Mouse (Mus musculus) forebrain, embryonic 15.5 days (tissue): ENCODE data around the gene Uhmk1. TPM values are rescaled to one million over a fixed set of nuclear protein-coding genes. Genes with fewer than 3 reads are reported as not detected.

Experiments
- ATAC-seq: fragments of 200-750 bp; cut with Nextera tagmentation; replicated peaks from 2 replicates; pipeline ENCODE4 v1.8.0; 2017; ENCODE audit warnings: mild to moderate bottlenecking, moderate TSS enrichment, moderate library complexity
- H3K27ac ChIP-seq: fragments of 300-500 bp; sonication (generic); replicated peaks from 2 replicates; pipeline ENCODE4 v1.5.1; 2015; ENCODE audit warnings: mild to moderate bottlenecking, inconsistent platforms
- H3K27me3 ChIP-seq: fragments of 300-500 bp; sonication (generic); 2 replicates; pipeline ENCODE4 v1.6.1; 2015; ENCODE audit warnings: inconsistent platforms
- H3K36me3 ChIP-seq: fragments of 300-500 bp; sonication (generic); 2 replicates; pipeline ENCODE4 v1.6.1; 2015; ENCODE audit warnings: mild to moderate bottlenecking, inconsistent platforms
- H3K4me1 ChIP-seq: fragments of 300-500 bp; sonication (generic); 2 replicates; pipeline ENCODE4 v1.6.1; 2015; ENCODE audit warnings: inconsistent platforms
- H3K4me2 ChIP-seq: fragments of 300-500 bp; sonication (generic); replicated peaks from 2 replicates; pipeline ENCODE4 v1.6.1; 2015; ENCODE audit warnings: mild to moderate bottlenecking, inconsistent platforms
- H3K4me3 ChIP-seq: fragments of 300-500 bp; sonication (generic); 2 replicates; pipeline ENCODE4 v1.5.1; 2015; ENCODE audit warnings: mild to moderate bottlenecking, inconsistent platforms
- H3K9ac ChIP-seq: fragments of 300-500 bp; sonication (generic); replicated peaks from 2 replicates; pipeline ENCODE4 v1.6.1; 2015; ENCODE audit warnings: mild to moderate bottlenecking, inconsistent platforms
- H3K9me3 ChIP-seq: fragments of 300-500 bp; sonication (generic); 2 replicates; pipeline ENCODE4 v1.6.1; 2016; ENCODE audit warnings: inconsistent platforms
- WGBS: fragments of 180-500 bp; shearing (Covaris S2); methylation state at CpG from one replicate; pipeline ENCODE4 v1.1.7; 2015; ENCODE audit warnings: mixed read lengths; 5-methylcytosine and 5-hydroxymethylcytosine counted together
- polyA plus RNA-seq: library from polyadenylated mRNA; unstranded; fragments of >200 nt; fragmentation: Nextera tagmentation; extraction: Ambion mirVana; gene quantifications from 2 replicates; pipeline ENCODE4 v1.2.1, GENCODE M21; 2015

Gene Uhmk1
- polyA plus RNA-seq, 1 experiment from 2014 or later, result 7.5 TPM

GRCm38 (mm10) chr1:170150870-170151269, 64.3 kb downstream of the Uhmk1 start:
- no peaks in the 10 kb centered on the region for H3K27me3 ChIP-seq
- H3K9me3 ChIP-seq, result no peaks in the 10 kb centered on the region
- H3K4me2 ChIP-seq, result no peak overlapping the region
- no peak overlapping the region for H3K27ac ChIP-seq
- ATAC-seq, result no peak
- no peak overlapping the region for H3K4me3 ChIP-seq
- WGBS, result 38% methylated on average over 6 of the region's 6 CpGs
- 0 out of 2 replicates have a peak, but pooled peaks cover 11% of the 10 kb centered on the region for H3K4me1 ChIP-seq
- peaks cover 7% of the 10 kb centered on the region for H3K36me3 ChIP-seq
- H3K9ac ChIP-seq, result no peak overlapping the region

- Histone ChIP-seq H3K4me1 (0 out of 2 replicates have a peak, but pooled peaks cover 5% of the 10 kb centered on the region), H3K4me3 (no peak overlapping the region), H3K9ac (no peak overlapping the region), H3K9me3 (no peaks in the 10 kb centered on the region), H3K27me3 (no peaks in the 10 kb centered on the region), H3K27ac (no peak overlapping the region), H3K36me3 (peaks cover 7% of the 10 kb centered on the region), H3K4me2 (no peak overlapping the region)
- ATAC-seq, result no peak
- 89% methylated on average over 4 of the region's 4 CpGs for WGBS
Observed at GRCm38 (mm10) chr1:170149756-170150155, 65.4 kb downstream of the Uhmk1 start.

DNA sequence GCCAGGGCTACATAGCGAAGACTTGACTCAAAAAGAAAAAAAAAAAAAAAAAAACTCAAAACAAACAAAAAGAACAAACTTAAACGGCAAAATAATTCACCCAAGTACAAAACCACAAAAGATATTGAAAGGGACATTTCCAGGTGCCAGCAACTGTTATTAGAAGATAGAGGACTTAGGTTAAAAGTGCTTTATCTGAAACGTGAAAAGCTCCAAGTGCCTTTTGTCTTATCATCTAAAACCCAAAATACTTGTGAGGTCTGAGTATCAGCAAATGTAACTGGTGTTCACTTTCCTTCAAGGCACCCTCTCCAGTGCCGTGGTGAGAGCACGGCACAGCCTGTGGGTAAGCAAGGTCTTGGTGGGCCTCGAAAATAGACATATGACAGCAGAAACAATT, 66.7 kb downstream of the Uhmk1 start:
- no peaks in the 10 kb centered on the region for H3K9me3 ChIP-seq
- WGBS, result 87% methylated on average over 6 of the region's 6 CpGs
- H3K9ac ChIP-seq, result no peak overlapping the region
- H3K36me3 ChIP-seq, result peaks cover 7% of the 10 kb centered on the region
- H3K4me3 ChIP-seq, result no peak overlapping the region
- no peak overlapping the region for H3K27ac ChIP-seq
- 0 out of 2 replicates have a peak, but pooled peaks cover 5% of the 10 kb centered on the region for H3K4me1 ChIP-seq
- no peak for ATAC-seq
- no peaks in the 10 kb centered on the region for H3K27me3 ChIP-seq
- H3K4me2 ChIP-seq, result no peak overlapping the region

DNA sequence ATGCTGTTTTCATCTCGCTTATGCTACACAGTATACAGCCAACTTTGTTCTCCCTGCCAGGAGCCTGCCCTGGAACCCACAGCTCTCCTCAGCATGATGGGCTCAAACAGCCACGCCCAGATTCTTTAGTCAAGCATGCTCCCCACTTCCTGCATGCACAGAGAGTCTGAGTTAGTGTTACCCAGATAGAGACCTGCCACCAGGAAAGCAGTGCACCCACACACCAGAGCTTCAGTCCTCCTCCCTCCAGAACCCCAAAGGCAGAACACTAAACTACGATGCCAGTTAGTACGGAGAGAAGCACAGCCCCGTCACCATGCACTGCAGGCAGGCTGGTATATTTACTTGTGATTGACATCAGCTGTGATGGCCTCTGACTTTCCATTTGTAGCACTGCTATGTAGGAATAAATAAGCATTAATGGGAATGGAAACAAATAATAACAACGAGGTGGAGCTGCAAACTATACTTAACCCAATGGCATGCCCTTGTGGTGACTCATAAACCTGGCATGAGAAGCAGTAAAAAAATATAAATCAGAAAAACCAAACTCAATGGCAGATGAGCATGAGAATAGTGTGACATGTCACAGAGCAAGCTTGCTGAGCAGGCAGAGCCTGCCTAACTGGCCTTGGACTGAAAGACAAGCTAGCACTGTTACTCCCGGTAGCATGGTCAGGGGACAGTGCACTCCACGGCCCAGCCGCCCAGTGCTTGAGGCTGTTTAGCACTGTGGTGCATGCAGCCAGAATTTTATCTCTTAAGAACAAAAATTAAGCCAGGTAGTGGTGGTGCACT, 67.3 kb downstream of the Uhmk1 start:
- Histone ChIP-seq H3K4me2 (no peak overlapping the region), H3K36me3 (peaks cover 7% of the 10 kb centered on the region), H3K27ac (no peak overlapping the region), H3K4me3 (no peak overlapping the region), H3K9me3 (no peaks in the 10 kb centered on the region), H3K4me1 (0 out of 2 replicates have a peak, but pooled peaks cover 5% of the 10 kb centered on the region), H3K27me3 (no peaks in the 10 kb centered on the region), H3K9ac (no peak overlapping the region)
- WGBS, result 84% methylated on average over 9 of the region's 9 CpGs
- no peak for ATAC-seq

GRCm38 (mm10) chr1:170145606-170146005, 69.6 kb downstream of the Uhmk1 start:
- H3K4me1 ChIP-seq, result 0 out of 2 replicates have a peak, but pooled peaks cover 1% of the 10 kb centered on the region
- H3K4me3 ChIP-seq, result no peak overlapping the region
- H3K27me3 ChIP-seq, result no peaks in the 10 kb centered on the region
- no peak overlapping the region for H3K9ac ChIP-seq
- H3K36me3 ChIP-seq, result peaks cover 7% of the 10 kb centered on the region
- H3K4me2 ChIP-seq, result no peak overlapping the region
- WGBS, result 88% methylated on average over 4 of the region's 4 CpGs
- H3K27ac ChIP-seq, result no peak overlapping the region
- H3K9me3 ChIP-seq, result no peaks in the 10 kb centered on the region
- no peak for ATAC-seq

Other genes starting within 250 kb of the Uhmk1 start
- gene Hsd17b7, start 246.2 kb downstream of the Uhmk1 start, polyA plus RNA-seq, result 15.2 and 17.6 TPM in 2 replicates
- 8.1 and 8.5 TPM in 2 replicates for gene Ddr2, start 104.6 kb downstream of the Uhmk1 start, polyA plus RNA-seq
- gene Uap1, start 40.4 kb downstream of the Uhmk1 start, polyA plus RNA-seq, result 55.2 and 58.7 TPM in 2 replicates
- gene Sh2d1b2, start 17.4 kb upstream of the Uhmk1 start, polyA plus RNA-seq, result not detected in 2 replicates
- 0.09 TPM in 1 of 2 replicates, not detected in the other for gene Sh2d1b1, start 61.9 kb upstream of the Uhmk1 start, polyA plus RNA-seq
- gene Gm7694, start 90.9 kb upstream of the Uhmk1 start, polyA plus RNA-seq, result 3.5 and 3.8 TPM in 2 replicates
- 1.2 and 2.6 TPM in 2 replicates for gene Spata46, start 93.4 kb upstream of the Uhmk1 start, polyA plus RNA-seq